Mouse (Mus musculus) left cerebral cortex, adult 2 months (tissue): ENCODE measurements around the gene Dab1. TPM values are rescaled to one million over a fixed set of nuclear protein-coding genes. Genes with fewer than 3 reads are reported as not detected.
A peak's percentile ranks its signal among the peaks of the same experiment; 100 is the strongest.

Experiments
- DNase-seq, 2 experiments: peaks; one replicate each; pipeline ENCODE4 v3.0.0; 2021 to 2022; ENCODE audit warnings: low spot score in 2 of 2, mixed read lengths in 1 of 2; ENCODE audit errors: extremely low spot score in 1 of 2
- H3K27ac ChIP-seq: fragments of 200-600 bp; 2 replicates; pipeline ENCODE4 v1.8.1; 2022
- H3K4me3 ChIP-seq: fragments of 200-600 bp; 2 replicates; pipeline ENCODE4 v1.8.1; 2022
- CTCF ChIP-seq: fragments of 200-600 bp; IDR thresholded peaks from 2 replicates; pipeline ENCODE4 v1.8.1; 2022; ENCODE audit warnings: antibody characterized with exemption, mild to moderate bottlenecking, moderate library complexity
- intact Hi-C: fragments of 180-260 bp; cut with DNase I; formaldehyde crosslinking; loops from one replicate; pipeline ENCODE4 v1.15.1; 2025
- long read RNA-seq, 2 experiments: library from polyadenylated mRNA; stranded (forward); transcript quantifications; one replicate each; pipeline ENCODE4 v2.0.0; 2021; ENCODE audit warnings: borderline mapping rate in 2 of 2
- total RNA-seq, 2 experiments: library from RNA; stranded (reverse); gene quantifications; 2 replicates each; pipeline ENCODE4 v1.2.3; 2021

Gene Dab1
- total RNA-seq, result 100 to 1,000 TPM; 121 to 131 TPM
- long read RNA-seq, experiment 1, full-length matches to known transcripts, result 74 of 177 reads
- long read RNA-seq, experiment 1, partial matches to known transcripts, result 27 of 177 reads
- long read RNA-seq, experiment 1, other reads (novel, unspliced or antisense), result 76 of 177 reads
- long read RNA-seq, experiment 2, full-length matches to known transcripts, result 45 of 128 reads
- long read RNA-seq, experiment 2, partial matches to known transcripts, result 29 of 128 reads
- long read RNA-seq, experiment 2, other reads (novel, unspliced or antisense), result 54 of 128 reads

GRCm38 (mm10) chr4:103619321-103619945 lies at the start of gene Dab1:
Dab1 (plus strand) TSS chr4:103619359.
- peak; percentile 72 to 76 for DNase-seq
- intact Hi-C loops, result no loop called here
- Histone ChIP-seq H3K27ac (peak within 1 kb of the TSS; percentile 92), H3K4me3 (peak within 1 kb of the TSS; percentile 66)
- no peak; the same call in 1 of the 2 replicates for TF ChIP-seq CTCF

DNA sequence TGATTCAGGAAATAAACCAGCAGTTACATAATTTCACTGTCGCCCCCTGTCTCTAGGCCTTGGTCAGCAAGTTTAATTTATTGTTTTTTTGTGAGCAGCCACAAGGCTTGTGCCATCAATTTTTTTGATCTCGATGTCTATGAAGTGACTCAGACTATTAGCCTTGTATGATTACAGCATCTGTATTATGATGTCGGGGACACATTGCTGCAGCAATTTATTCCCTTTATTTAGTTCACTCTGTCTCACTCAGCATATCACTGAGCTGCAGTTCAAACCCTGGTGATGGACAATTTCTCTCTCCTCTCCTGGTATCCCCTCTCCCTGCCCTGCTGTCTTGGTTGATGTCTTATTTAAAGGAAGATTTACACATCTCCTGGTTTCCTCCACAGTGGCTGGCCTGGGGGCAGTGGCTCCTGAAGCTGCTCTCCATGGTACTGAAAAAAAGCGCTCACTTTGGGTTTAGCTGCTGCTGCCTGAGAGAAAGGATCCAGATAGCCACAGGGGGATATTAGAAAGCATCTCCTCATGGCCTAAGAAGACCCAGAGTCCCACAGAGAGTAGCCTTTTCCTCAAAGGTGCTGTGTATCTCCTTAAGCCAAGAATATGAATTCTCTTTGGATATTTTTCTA lies 47.3 kb upstream of the Dab1 start:
- no peak for TF ChIP-seq CTCF
- DNase-seq, result no peak
- intact Hi-C loops, result no loop called here
- H3K27ac ChIP-seq, result no peak overlapping the region
- H3K4me3 ChIP-seq, result no peak overlapping the region

DNA sequence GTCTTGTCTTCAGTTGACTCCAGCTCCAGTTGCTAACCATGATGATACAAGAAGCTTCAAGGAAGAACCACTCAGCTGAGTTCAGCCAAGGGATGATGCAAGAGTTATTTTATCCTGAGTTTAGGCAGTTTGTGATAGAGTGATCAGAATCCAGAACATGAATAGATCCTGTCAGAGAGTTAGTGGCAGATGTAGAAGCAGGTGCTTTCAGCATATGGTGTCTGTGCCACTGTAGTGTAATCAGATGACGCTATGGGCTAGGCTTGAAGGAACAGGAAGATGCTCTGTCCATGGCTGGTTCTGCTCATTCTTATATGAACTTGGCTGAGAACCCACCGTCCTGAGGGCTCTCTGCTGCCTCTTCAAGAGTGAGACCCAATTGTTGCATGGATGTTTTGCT lies 43.6 kb upstream of the Dab1 start:
- intact Hi-C loops, result no loop called here

DNA sequence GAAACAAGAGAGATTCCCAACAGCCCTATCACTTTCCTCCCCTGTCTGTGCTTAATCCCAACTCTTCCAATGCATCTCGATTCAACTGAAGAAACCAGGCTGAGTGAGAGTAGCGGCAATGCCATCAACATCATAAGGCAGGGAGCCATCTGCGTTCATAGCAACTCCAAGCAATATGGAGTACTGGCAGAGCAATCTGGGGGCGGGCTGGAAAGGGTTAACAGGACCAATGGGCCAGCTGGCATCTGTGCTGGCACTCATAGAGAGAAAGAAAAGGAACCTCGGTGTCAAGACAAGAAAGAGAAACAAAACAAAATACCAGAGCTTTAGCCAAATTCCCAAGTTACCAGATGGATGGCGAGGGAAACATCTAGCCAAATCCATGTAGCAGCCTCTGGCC lies 42.9 kb upstream of the Dab1 start:
- intact Hi-C loops, result no loop called here
- no peak for TF ChIP-seq CTCF
- no peak overlapping the region for H3K27ac ChIP-seq
- DNase-seq, result no peak
- H3K4me3 ChIP-seq, result no peak overlapping the region

More for the DNA sequence above, 43.6 kb upstream of the Dab1 start:
- Histone ChIP-seq H3K27ac (no peak overlapping the region), H3K4me3 (no peak overlapping the region)
- TF ChIP-seq CTCF, result no peak
- DNase-seq, result no peak

DNA sequence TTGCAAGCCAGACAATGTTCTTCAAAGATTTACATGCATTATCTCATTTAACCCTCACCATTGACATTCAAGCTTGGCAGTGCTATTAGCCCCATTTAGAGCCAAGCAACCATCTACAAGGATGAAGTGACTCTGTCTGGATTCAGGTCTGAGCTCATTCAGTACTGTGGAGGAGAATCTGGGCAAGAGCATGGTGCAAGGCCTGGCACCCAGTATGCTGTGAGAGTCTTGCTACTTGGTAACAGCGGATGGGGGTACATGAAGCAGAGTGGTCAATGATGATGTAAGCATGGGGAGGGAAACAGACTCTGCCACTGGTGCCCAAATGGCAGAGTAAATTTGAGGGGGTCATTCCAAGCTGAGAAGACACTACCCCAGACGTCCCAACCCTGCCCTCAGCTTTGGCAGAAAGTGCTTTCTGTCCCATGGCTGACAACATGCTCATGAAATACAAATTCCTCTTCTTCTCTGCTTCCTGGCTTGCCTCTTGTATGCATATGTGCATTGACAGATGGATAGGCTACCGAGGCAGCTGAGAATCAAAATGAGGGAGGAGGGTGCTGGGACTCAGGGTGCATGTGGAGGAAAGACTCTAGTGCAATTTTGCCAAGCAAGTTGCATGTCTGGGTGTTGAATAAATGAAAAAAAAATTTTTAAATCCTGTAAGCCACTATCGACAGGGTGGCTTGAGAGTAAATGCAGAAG lies 41.9 kb upstream of the Dab1 start:
- H3K27ac ChIP-seq, result no peak overlapping the region
- TF ChIP-seq CTCF, result no peak
- intact Hi-C loops, result no loop called here
- no peak for DNase-seq
- no peak overlapping the region for H3K4me3 ChIP-seq

GRCm38 (mm10) chr4:103577821-103578220 lies 41.3 kb upstream of the Dab1 start:
- Histone ChIP-seq H3K4me3 (no peak overlapping the region), H3K27ac (no peak overlapping the region)
- TF ChIP-seq CTCF, result no peak
- intact Hi-C loops, result no loop called here
- DNase-seq, result peak in 1 of 2 experiments; percentile 20

GRCm38 (mm10) chr4:103580021-103580420 lies 39.1 kb upstream of the Dab1 start:
- Histone ChIP-seq H3K4me3 (no peak overlapping the region), H3K27ac (no peak overlapping the region)
- no peak for TF ChIP-seq CTCF
- no peak for DNase-seq
- intact Hi-C loops, result no loop called here

GRCm38 (mm10) chr4:103615011-103615410 lies 4.1 kb upstream of the Dab1 start:
- DNase-seq, result no peak
- no peak for TF ChIP-seq CTCF
- H3K27ac ChIP-seq, result no peak overlapping the region
- no peak overlapping the region for H3K4me3 ChIP-seq
- intact Hi-C loops, result no loop called here

DNA sequence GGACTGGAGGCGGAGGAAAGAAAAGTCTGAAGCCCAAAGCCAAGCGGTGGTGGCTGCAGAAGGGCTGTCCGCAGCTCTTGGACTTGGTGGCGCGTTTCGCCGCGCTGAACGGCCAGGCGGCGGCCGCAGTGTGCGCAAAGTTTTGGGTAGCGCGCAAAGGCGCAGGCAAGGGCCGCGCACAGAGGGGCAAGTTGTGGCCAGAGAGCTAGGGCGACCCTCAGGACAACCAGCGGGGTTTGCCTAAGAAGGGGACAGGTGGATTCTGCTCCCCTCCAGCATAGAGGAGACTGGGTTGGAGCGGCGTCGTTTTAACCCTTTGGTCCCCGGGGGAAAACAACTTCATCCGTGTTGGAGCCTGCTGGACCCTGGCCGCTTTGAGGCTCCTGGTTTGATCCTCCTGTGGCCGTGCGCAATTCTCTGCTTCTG lies 800 bp downstream of the Dab1 start:
- no peak; the same call in 1 of the 2 replicates for TF ChIP-seq CTCF
- intact Hi-C loops, result no loop called here
- peak; percentile 42 to 69 for DNase-seq
- peak overlapping the region; percentile 92 for H3K27ac ChIP-seq
- peak overlapping the region; percentile 66 for H3K4me3 ChIP-seq

GRCm38 (mm10) chr4:103620590-103621155 lies 1.5 kb downstream of the Dab1 start:
- intact Hi-C loops, result no loop called here
- TF ChIP-seq CTCF, result no peak
- peak overlapping the region; percentile 92 for H3K27ac ChIP-seq
- peak overlapping the region; percentile 66 for H3K4me3 ChIP-seq
- peak in 1 of 2 experiments; percentile 42 for DNase-seq

- Histone ChIP-seq H3K27ac (peak overlapping the region; percentile 78), H3K4me3 (peak overlapping the region; percentile 52)
- intact Hi-C loops, result no loop called here
- TF ChIP-seq CTCF, result no peak
- DNase-seq, result no peak
Measured at GRCm38 (mm10) chr4:103621586-103621985, 2.4 kb downstream of the Dab1 start.
